Mouse (Mus musculus): ENCODE measurements at regions not wholly inside any gene's neighbourhood (a gene's known extent, or its start where the extent isn't known, plus 50 kb on each side); places are given as distances from the start of the nearest gene placed in this dataset.

GRCm38 (mm10) chr2:160170975-160171515 is 162.9 kb downstream of the Gm826 start:
- TF ChIP-seq EP300 (IDR thresholded peaks at IDR 0.05; ENCODE audit: low read depth in 1 of 2, low read length in 2 of 2) (no peak), TAL1 (IDR thresholded peaks at IDR 0.05; ENCODE audit: low read length) (no peak), CTCF (IDR thresholded peaks at IDR 0.05 in 2 of 3, conservative IDR thresholded peaks at IDR 0.05 in 1 of 3; ENCODE audit: control insufficient read depth in 1 of 3, insufficient read depth in 1 of 3, low read depth in 2 of 3, low read length in 3 of 3, poor library complexity in 1 of 3, severe bottlenecking in 1 of 3) (no peak), ZMIZ1 (IDR thresholded peaks at IDR 0.05; ENCODE audit: low read depth, low read length) (no peak), HCFC1 (IDR thresholded peaks at IDR 0.05; ENCODE audit: low read depth, low read length) (no peak), MAZ (IDR thresholded peaks at IDR 0.05; ENCODE audit: low read depth, low read length) (no peak), KAT2A (conservative IDR thresholded peaks at IDR 0.05; ENCODE audit: low read depth, low read length) (no peak), POLR2A (IDR thresholded peaks at IDR 0.05; ENCODE audit: control insufficient read depth in 1 of 2, insufficient read depth in 1 of 2, low read depth in 1 of 2, low read length in 2 of 2, poor library complexity in 1 of 2) (no peak), BHLHE40 (IDR thresholded peaks at IDR 0.05; ENCODE audit: borderline replicate concordance, low read depth, low read length) (no peak), MYC (IDR thresholded peaks at IDR 0.05; ENCODE audit: low read depth, low read length) (no peak), RAD21 (IDR thresholded peaks at IDR 0.05; ENCODE audit: low read depth, low read length) (no peak), ZC3H11A (IDR thresholded peaks at IDR 0.05; ENCODE audit: low read depth, low read length) (no peak), GATA1 (IDR thresholded peaks at IDR 0.05; ENCODE audit: low read depth, low read length) (no peak), POLR2AphosphoS5 (IDR thresholded peaks at IDR 0.05; ENCODE audit: borderline replicate concordance, low read depth, low read length) (no peak)

Measured in MEL (cell line).